Mouse (Mus musculus): ENCODE data around the gene Ralgapb. TPM values are rescaled to one million over a fixed set of nuclear protein-coding genes. Genes with fewer than 3 reads are reported as not detected.

Ralgapb gene
- polyA plus RNA-seq, 1 experiment = 18.8 TPM

DNA sequence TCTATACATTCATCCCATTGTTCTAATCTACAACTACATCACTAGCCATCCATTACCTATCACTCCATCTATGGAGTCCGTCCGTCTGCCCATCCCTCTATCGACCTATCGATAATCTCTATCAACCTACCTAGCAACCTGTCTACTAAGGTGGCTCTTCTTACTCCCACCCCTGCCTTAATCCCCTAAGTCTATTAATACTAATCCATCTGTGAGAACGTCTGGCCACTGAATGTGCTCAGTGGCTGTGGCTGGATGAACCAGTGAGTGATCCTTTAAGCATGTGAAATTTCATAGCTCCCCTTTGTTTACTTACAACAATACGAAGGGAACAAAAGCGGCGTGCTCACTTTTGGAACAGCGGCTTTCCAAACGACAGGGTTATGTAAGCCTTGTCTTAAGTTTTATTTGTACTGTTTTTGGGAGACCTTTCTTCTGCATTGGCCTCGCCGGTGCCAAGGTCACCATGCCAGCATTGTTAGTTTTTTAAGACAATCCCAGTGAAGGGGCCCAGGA is 104.2 kb downstream of the Ralgapb start:
- H3K27me3 ChIP-seq (ENCODE audit: control insufficient read depth, insufficient read depth, low read length) = no peaks in the 10 kb centered on the region
- no peak for TF ChIP-seq POLR2A (IDR thresholded peaks at IDR 0.05; ENCODE audit: control insufficient read depth, low read depth, low read length)
- TF ChIP-seq CTCF (IDR thresholded peaks at IDR 0.05; ENCODE audit: control insufficient read depth, insufficient read depth, insufficient replicate concordance, low read depth, low read length) = no peak
- no peak overlapping the region for H3K4me3 ChIP-seq (ENCODE audit: control insufficient read depth, low read depth, low read length)
- no peaks in the 10 kb centered on the region for H3K36me3 ChIP-seq (ENCODE audit: control insufficient read depth, insufficient read depth, low read length)
- H3K27ac ChIP-seq (ENCODE audit: control insufficient read depth, insufficient read depth, low read depth, low read length) = no peak overlapping the region
- H3K4me1 ChIP-seq (ENCODE audit: control insufficient read depth, insufficient read depth, low read length) = no peaks in the 10 kb centered on the region

DNA sequence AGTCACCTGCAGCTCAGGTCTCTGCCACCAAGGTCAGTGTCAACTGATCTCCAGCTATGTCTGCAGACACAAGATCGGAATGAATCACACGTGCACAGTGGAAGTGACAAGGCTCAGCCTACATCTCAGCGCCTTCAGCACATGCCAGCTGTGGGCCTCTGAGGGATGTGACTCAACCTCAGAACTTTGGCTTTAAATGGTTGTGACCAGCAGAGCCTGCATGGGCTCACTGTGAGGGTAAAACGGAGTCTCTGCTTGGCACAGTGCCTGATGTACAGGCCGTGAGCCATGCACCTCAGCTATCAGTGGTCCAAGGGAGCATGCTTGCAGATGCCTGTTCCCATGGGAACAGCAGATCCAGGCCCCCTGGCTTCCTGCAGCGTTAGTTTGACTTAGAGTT is 108.9 kb downstream of the Ralgapb start:
- H3K4me1 ChIP-seq (ENCODE audit: control insufficient read depth, insufficient read depth, low read length) = no peaks in the 10 kb centered on the region
- H3K36me3 ChIP-seq (ENCODE audit: control insufficient read depth, insufficient read depth, low read length) = no peaks in the 10 kb centered on the region
- H3K4me3 ChIP-seq (ENCODE audit: control insufficient read depth, low read depth, low read length) = no peak overlapping the region
- TF ChIP-seq CTCF (IDR thresholded peaks at IDR 0.05; ENCODE audit: control insufficient read depth, insufficient read depth, insufficient replicate concordance, low read depth, low read length) = no peak
- no peak for TF ChIP-seq POLR2A (IDR thresholded peaks at IDR 0.05; ENCODE audit: control insufficient read depth, low read depth, low read length)
- H3K27ac ChIP-seq (ENCODE audit: control insufficient read depth, insufficient read depth, low read depth, low read length) = no peak overlapping the region
- H3K27me3 ChIP-seq (ENCODE audit: control insufficient read depth, insufficient read depth, low read length) = no peaks in the 10 kb centered on the region

DNA sequence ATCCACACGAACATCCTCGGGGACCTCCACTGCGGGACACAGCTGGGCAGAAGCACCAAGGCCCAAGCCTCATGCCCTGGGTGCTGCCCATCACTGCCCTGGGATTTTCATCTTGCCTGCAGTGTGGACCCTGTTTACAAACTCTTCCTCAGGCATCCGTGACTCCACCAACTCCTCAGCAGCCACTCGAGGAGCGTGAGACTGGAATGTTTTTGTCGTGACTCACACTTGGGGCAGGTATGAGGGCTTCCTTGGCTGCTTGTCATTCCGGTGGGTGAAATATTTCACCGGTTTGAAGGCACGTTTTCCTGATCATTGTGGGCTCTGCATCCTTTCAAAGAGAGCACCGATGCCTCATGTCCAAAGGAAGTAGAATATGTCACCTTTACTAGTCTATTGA is 109.4 kb downstream of the Ralgapb start:
- no peaks in the 10 kb centered on the region for H3K27me3 ChIP-seq (ENCODE audit: control insufficient read depth, insufficient read depth, low read length)
- no peak for TF ChIP-seq CTCF (IDR thresholded peaks at IDR 0.05; ENCODE audit: control insufficient read depth, insufficient read depth, insufficient replicate concordance, low read depth, low read length)
- TF ChIP-seq POLR2A (IDR thresholded peaks at IDR 0.05; ENCODE audit: control insufficient read depth, low read depth, low read length) = no peak
- no peak overlapping the region for H3K27ac ChIP-seq (ENCODE audit: control insufficient read depth, insufficient read depth, low read depth, low read length)
- H3K36me3 ChIP-seq (ENCODE audit: control insufficient read depth, insufficient read depth, low read length) = no peaks in the 10 kb centered on the region
- H3K4me1 ChIP-seq (ENCODE audit: control insufficient read depth, insufficient read depth, low read length) = no peaks in the 10 kb centered on the region
- H3K4me3 ChIP-seq (ENCODE audit: control insufficient read depth, low read depth, low read length) = no peak overlapping the region

DNA sequence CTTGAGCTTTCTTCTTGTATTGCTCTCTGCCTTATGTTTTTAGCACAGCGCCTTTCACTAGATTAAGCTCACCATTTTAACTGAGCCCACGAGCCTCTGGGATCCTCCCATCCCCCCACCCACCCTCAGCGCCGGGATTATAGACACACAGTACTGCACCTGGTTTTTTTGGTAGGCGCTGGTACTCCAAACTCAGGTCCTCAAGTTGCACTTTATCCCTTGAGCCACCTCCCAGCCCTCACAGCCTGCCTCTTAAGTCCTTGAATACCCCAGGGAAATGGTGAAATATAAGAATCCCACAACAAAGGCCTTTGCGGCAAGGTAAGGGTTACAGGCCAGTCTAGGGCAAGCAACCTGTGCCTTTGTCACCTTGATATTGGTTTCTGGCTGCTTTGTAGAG is 110.2 kb downstream of the Ralgapb start:
- Histone ChIP-seq H3K4me1 (ENCODE audit: control insufficient read depth, insufficient read depth, low read length) (no peaks in the 10 kb centered on the region), H3K4me3 (ENCODE audit: control insufficient read depth, low read depth, low read length) (no peak overlapping the region), H3K27me3 (ENCODE audit: control insufficient read depth, insufficient read depth, low read length) (no peaks in the 10 kb centered on the region), H3K27ac (ENCODE audit: control insufficient read depth, insufficient read depth, low read depth, low read length) (no peak overlapping the region), H3K36me3 (ENCODE audit: control insufficient read depth, insufficient read depth, low read length) (no peaks in the 10 kb centered on the region)
- no peak for TF ChIP-seq CTCF (IDR thresholded peaks at IDR 0.05; ENCODE audit: control insufficient read depth, insufficient read depth, insufficient replicate concordance, low read depth, low read length)
- no peak for TF ChIP-seq POLR2A (IDR thresholded peaks at IDR 0.05; ENCODE audit: control insufficient read depth, low read depth, low read length)

DNA sequence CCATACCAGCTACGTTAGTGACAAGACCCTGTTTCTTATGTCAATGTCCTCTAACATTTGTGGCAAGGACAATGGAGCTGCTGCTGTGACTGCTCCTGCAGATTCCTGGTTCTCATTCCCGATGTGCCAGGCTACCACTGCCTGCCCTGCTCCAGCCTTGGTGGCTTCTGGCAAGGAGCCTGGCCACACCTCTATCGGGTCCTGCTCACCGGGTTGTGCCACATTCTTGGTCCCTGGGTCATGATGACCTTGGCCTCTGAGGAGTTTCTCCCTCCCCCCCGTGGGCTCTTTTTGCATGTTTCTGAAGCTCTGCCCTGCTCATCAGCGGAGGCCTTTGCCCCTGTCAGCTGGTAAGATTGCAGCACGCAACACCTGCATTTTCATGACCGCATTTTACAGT is 113.4 kb downstream of the Ralgapb start:
- TF ChIP-seq CTCF (IDR thresholded peaks at IDR 0.05; ENCODE audit: control insufficient read depth, insufficient read depth, insufficient replicate concordance, low read depth, low read length) = no peak
- TF ChIP-seq POLR2A (IDR thresholded peaks at IDR 0.05; ENCODE audit: control insufficient read depth, low read depth, low read length) = no peak
- Histone ChIP-seq H3K27me3 (ENCODE audit: control insufficient read depth, insufficient read depth, low read length) (no peaks in the 10 kb centered on the region), H3K4me3 (ENCODE audit: control insufficient read depth, low read depth, low read length) (no peak overlapping the region), H3K4me1 (ENCODE audit: control insufficient read depth, insufficient read depth, low read length) (no peaks in the 10 kb centered on the region), H3K27ac (ENCODE audit: control insufficient read depth, insufficient read depth, low read depth, low read length) (no peak overlapping the region), H3K36me3 (ENCODE audit: control insufficient read depth, insufficient read depth, low read length) (no peaks in the 10 kb centered on the region)

DNA sequence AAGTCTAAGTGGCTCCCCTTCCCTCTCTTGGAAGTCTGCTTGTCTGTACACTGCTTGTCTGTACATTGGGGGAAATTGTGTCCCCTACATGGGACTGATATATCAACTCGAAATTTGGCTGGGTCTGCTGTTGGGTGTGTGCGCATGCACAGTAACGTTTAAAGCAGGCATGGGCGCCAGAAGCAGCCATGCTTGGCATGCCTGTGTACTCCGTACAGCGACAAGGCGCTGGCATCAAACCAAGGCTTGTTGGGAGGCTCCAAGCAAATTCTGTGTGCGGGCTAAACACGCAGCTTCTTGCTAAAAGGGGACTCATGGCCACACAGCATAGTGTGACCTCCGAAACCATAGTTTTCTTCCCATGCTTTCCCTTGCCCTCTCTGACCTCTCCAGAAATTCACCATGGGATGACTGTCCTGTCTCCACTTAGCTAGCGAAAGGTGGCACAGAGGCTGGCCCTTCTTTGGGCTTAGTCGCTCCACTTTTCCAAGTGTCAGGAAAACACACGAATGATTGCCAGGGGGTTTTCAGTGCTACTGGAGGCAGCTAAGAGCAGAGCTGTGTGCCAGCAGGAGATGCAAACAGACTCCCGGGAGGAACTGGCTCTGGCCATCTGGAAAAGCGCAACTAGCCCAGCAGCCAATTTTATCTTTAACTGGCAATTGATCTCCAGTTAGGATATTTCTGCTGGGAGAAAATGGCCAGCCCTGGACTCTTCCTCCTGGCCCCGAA is 114.6 kb downstream of the Ralgapb start:
- no peaks in the 10 kb centered on the region for H3K36me3 ChIP-seq (ENCODE audit: control insufficient read depth, insufficient read depth, low read length)
- no peak for TF ChIP-seq CTCF (IDR thresholded peaks at IDR 0.05; ENCODE audit: control insufficient read depth, insufficient read depth, insufficient replicate concordance, low read depth, low read length)
- no peak for TF ChIP-seq POLR2A (IDR thresholded peaks at IDR 0.05; ENCODE audit: control insufficient read depth, low read depth, low read length)
- no peaks in the 10 kb centered on the region for H3K27me3 ChIP-seq (ENCODE audit: control insufficient read depth, insufficient read depth, low read length)
- no peak overlapping the region for H3K27ac ChIP-seq (ENCODE audit: control insufficient read depth, insufficient read depth, low read depth, low read length)
- H3K4me3 ChIP-seq (ENCODE audit: control insufficient read depth, low read depth, low read length) = no peak overlapping the region
- H3K4me1 ChIP-seq (ENCODE audit: control insufficient read depth, insufficient read depth, low read length) = no peaks in the 10 kb centered on the region

DNA sequence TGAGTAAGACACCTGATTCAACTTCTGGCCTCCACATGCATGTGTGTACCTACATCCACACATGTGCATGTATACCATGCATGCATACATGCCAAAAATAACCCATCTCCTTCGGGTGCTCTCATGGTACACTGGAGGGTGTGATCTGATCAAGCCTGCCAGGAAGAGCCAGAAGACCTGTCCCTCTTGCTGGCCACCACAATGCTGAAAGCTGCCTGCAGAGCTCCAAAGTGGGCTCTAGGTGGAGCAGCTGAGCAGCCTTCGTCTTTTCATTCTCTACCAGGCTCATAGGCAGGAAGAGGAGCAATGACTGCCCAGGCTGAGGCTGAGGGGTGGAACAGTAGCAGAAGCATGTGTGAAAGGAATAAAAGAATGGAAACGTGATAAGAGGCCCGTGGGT is 124.4 kb downstream of the Ralgapb start:
- TF ChIP-seq CTCF (IDR thresholded peaks at IDR 0.05; ENCODE audit: control insufficient read depth, insufficient read depth, insufficient replicate concordance, low read depth, low read length) (peak; percentile 75; the same call in 1 of the 2 replicates), POLR2A (IDR thresholded peaks at IDR 0.05; ENCODE audit: control insufficient read depth, low read depth, low read length) (no peak)
- no peaks in the 10 kb centered on the region for H3K27me3 ChIP-seq (ENCODE audit: control insufficient read depth, insufficient read depth, low read length)
- H3K36me3 ChIP-seq (ENCODE audit: control insufficient read depth, insufficient read depth, low read length) = no peaks in the 10 kb centered on the region
- no peaks in the 10 kb centered on the region; the same call in 1 of the 2 replicates for H3K4me1 ChIP-seq (ENCODE audit: control insufficient read depth, insufficient read depth, low read length)
- no peak overlapping the region for H3K27ac ChIP-seq (ENCODE audit: control insufficient read depth, insufficient read depth, low read depth, low read length)
- no peak overlapping the region for H3K4me3 ChIP-seq (ENCODE audit: control insufficient read depth, low read depth, low read length)

Measured in testis, adult 2 months (tissue).